Mouse (Mus musculus): ENCODE results near the gene Ap1g1. TPM values are rescaled to one million over a fixed set of nuclear protein-coding genes. Genes with fewer than 3 reads are reported as not detected.

The Ap1g1 gene
- polyA plus RNA-seq, 1 experiment from 2014 or later, result 35.7 TPM

DNA sequence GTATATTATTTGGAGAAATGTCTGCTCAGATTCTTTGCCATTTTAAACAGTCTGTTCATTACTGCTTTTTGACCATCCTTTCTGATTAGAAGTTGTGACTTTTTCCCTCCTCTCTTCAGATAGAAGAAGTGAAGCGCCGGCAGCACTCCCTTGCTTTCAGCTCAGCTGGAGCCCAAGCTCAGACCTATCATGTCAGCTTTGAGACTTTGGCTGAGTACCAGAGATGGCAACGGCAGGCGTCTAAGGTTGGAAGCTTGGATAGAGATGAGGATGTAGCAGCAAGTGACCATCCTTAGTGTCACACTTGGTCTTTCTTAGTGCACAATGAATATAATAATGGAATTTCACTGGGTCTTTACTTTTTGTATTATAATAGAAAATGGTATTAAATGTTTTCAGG is 129.0 kb downstream of the Ap1g1 start:
- ATAC-seq (no peak), DNase-seq (ENCODE audit: low spot score) (no peak)
- H3K27me3 ChIP-seq (replicated peaks; ENCODE audit: control insufficient read depth, insufficient read depth, low read length), result no peaks in the 10 kb centered on the region
- WGBS, result 87% methylated on average over 4 of the region's 4 CpGs
- no peak overlapping the region for H3K4me2 ChIP-seq (ENCODE audit: low read length)
- no peak overlapping the region for H3K9ac ChIP-seq (ENCODE audit: low read length)
- H3K4me3 ChIP-seq (ENCODE audit: low read depth, low read length), result no peak overlapping the region
- H3K4me1 ChIP-seq (ENCODE audit: control insufficient read depth, insufficient read depth, low read length), result no peaks in the 10 kb centered on the region
- no peaks in the 10 kb centered on the region for H3K9me3 ChIP-seq (replicated peaks; ENCODE audit: control insufficient read depth, low read length)
- no peak overlapping the region for H3K27ac ChIP-seq (ENCODE audit: low read depth, low read length)
- peaks cover 47% of the 10 kb centered on the region for H3K36me3 ChIP-seq (ENCODE audit: control insufficient read depth, insufficient read depth, low read length)

Other genes starting within 250 kb of the Ap1g1 start
- gene Dhx38, start 212.7 kb upstream of the Ap1g1 start, polyA plus RNA-seq (2014; fragmentation: Nextera tagmentation; extraction: Ambion mirVana), result 14.6 and 17.9 TPM in 2 replicates
- gene Txnl4b, start 212.7 kb upstream of the Ap1g1 start, polyA plus RNA-seq (2014; fragmentation: Nextera tagmentation; extraction: Ambion mirVana), result 33.4 and 34.1 TPM in 2 replicates
- gene Hp, start 199.4 kb upstream of the Ap1g1 start, polyA plus RNA-seq (2014; fragmentation: Nextera tagmentation; extraction: Ambion mirVana), result 0.13 and 0.64 TPM in 2 replicates
- 33.4 and 34.8 TPM in 2 replicates for gene Dhodh, start 169.9 kb upstream of the Ap1g1 start, polyA plus RNA-seq (2014; fragmentation: Nextera tagmentation; extraction: Ambion mirVana)
- gene Pkd1l3, start 164.0 kb upstream of the Ap1g1 start, polyA plus RNA-seq (2014; fragmentation: Nextera tagmentation; extraction: Ambion mirVana), result 0.11 TPM in 1 of 2 replicates, not detected in the other
- gene Ist1, start 85.3 kb upstream of the Ap1g1 start, polyA plus RNA-seq (2014; fragmentation: Nextera tagmentation; extraction: Ambion mirVana), result 172 and 187 TPM in 2 replicates
- 73.9 and 76.2 TPM in 2 replicates for gene Zfp821, start 73.0 kb upstream of the Ap1g1 start, polyA plus RNA-seq (2014; fragmentation: Nextera tagmentation; extraction: Ambion mirVana)
- gene Atxn1l, start 40.8 kb upstream of the Ap1g1 start, polyA plus RNA-seq (2014; fragmentation: Nextera tagmentation; extraction: Ambion mirVana), result 3.4 and 3.8 TPM in 2 replicates
- 3.7 and 5.0 TPM in 2 replicates for gene Phlpp2, start 90.0 kb downstream of the Ap1g1 start, polyA plus RNA-seq (2014; fragmentation: Nextera tagmentation; extraction: Ambion mirVana)
- 0.79 and 1.3 TPM in 2 replicates for gene Marveld3, start 183.6 kb downstream of the Ap1g1 start, polyA plus RNA-seq (2014; fragmentation: Nextera tagmentation; extraction: Ambion mirVana)
- gene Tat, start 211.9 kb downstream of the Ap1g1 start, polyA plus RNA-seq (2014; fragmentation: Nextera tagmentation; extraction: Ambion mirVana), result not detected in 2 replicates